Mouse (Mus musculus) kidney, adult 2 months (tissue): ENCODE measurements around the gene Rpusd3. TPM values are rescaled to one million over a fixed set of nuclear protein-coding genes. Genes with fewer than 3 reads are reported as not detected.

Experiments used
- DNase-seq: peaks from one replicate; pipeline ENCODE4 v3.0.0; 2021
- H3K27ac ChIP-seq: fragments of 200-500 bp; 2 replicates; pipeline ENCODE4 v1.5.1; 2012; ENCODE audit warnings: low read depth, low read length, control low read depth, inconsistent platforms; ENCODE audit not compliant: insufficient read depth
- H3K27me3 ChIP-seq: fragments of 200-500 bp; replicated peaks from 2 replicates; pipeline ENCODE4 v1.6.1; 2012; ENCODE audit warnings: mild to moderate bottlenecking, moderate library complexity, low read length, inconsistent platforms; ENCODE audit not compliant: control insufficient read depth, insufficient read depth
- H3K36me3 ChIP-seq: fragments of 200-500 bp; 2 replicates; pipeline ENCODE4 v1.6.1; 2012; ENCODE audit warnings: mild to moderate bottlenecking, moderate library complexity, low read length, inconsistent platforms; ENCODE audit not compliant: control insufficient read depth, insufficient read depth
- H3K4me1 ChIP-seq: fragments of 200-500 bp; 2 replicates; pipeline ENCODE4 v1.6.1; 2011; ENCODE audit warnings: low read length; ENCODE audit not compliant: control insufficient read depth, insufficient read depth
- H3K4me3 ChIP-seq: fragments of 200-500 bp; 2 replicates; pipeline ENCODE4 v1.5.1; 2011; ENCODE audit warnings: mild to moderate bottlenecking, low read depth, low read length, control low read depth; ENCODE audit not compliant: insufficient read depth
- CTCF ChIP-seq: fragments of 200-500 bp; conservative IDR thresholded peaks from 2 replicates; pipeline ENCODE4 v1.5.1; 2011; ENCODE audit warnings: low read depth, mild to moderate bottlenecking, control low read depth, low read length, moderate library complexity, mixed read lengths; ENCODE audit not compliant: insufficient read depth, insufficient read length
- POLR2A ChIP-seq: fragments of 200-500 bp; IDR thresholded peaks from one replicate; pipeline ENCODE4 v1.6.1; 2011; ENCODE audit warnings: low read depth, low read length, control low read depth
- WGBS: fragments of 180-500 bp; shearing (Covaris S2); methylation state at CpG from one replicate; pipeline ENCODE4 v1.1.7; 2018; 5-methylcytosine and 5-hydroxymethylcytosine counted together
- polyA plus RNA-seq: library from polyadenylated mRNA; depleted of rRNA; stranded (reverse); fragments of >200 nt; gene quantifications from 2 replicates; pipeline ENCODE4 v1.2.3, GENCODE M21; 2012; rRNA removed

The Rpusd3 gene
- polyA plus RNA-seq, 1 experiment: 159 TPM

DNA sequence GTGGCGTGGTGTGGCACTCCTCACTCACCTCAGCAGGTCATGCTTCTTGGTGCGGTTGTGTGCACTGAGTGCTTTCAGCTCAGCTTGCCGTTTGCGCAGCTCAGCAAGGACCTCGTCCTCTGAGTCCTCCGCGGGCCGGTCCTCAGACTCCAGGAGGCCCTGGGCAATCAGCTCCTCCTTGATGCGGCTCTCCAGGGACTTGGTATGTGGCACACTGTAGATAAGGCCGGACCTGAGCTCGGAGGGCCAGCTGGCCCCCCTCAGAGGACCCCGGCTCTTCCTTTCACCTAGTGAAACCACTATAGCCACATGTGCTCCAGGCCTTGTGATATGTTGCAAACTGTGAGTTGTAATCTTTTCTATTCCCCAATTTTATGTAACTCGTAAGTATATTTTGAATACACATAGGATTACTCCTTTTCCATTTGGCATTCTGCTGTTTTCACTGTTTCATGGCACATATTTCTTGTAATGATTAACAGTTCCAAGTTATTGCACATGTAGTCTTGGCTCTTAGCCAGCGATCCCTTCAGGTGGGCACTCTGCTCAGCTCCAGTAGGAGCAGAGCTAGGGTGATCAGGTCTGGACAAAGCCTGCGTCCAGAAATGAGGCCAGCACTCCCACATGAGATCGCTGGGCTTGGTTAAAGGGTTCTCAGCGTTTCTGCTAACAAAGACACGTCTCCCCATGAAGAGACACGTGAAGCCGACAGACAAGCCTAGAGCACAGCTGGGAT lies 48.8 kb downstream of the Rpusd3 start:
- DNase-seq: no peak
- TF ChIP-seq POLR2A (no peak), CTCF (no peak)
- peaks cover 3% of the 10 kb centered on the region; the same call in 1 of the 2 replicates for H3K4me1 ChIP-seq
- no peaks in the 10 kb centered on the region; the same call in none of the 2 replicates for H3K36me3 ChIP-seq
- H3K27ac ChIP-seq: no peak overlapping the region
- WGBS: 64% methylated on average over 20 of the region's 20 CpGs
- H3K27me3 ChIP-seq: no peaks in the 10 kb centered on the region
- no peak overlapping the region for H3K4me3 ChIP-seq

DNA sequence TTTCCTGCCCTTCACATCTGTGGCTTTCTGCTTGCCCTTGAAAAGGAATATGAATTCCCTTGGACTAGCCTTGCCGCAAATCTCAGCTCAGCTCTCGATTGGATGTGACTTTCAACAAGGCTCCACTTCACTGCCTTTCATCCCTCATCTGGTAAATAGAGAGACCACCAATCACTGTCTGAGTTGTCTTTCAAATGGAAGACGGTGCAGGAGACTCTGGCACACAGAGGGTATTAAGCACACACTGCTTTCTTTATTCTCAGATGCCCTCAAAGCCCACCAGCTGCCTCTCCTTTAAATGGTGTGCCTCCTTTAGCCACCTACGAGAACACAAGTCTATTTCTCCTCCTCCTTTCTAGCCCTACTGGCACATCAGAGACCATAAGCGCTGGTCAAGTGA lies 50.6 kb downstream of the Rpusd3 start:
- no peak for TF ChIP-seq POLR2A
- peaks cover 3% of the 10 kb centered on the region; the same call in 1 of the 2 replicates for H3K4me1 ChIP-seq
- H3K36me3 ChIP-seq: no peaks in the 10 kb centered on the region; the same call in 1 of the 2 replicates
- WGBS: 88% methylated on average over 5 of the region's 5 CpGs
- no peak overlapping the region for H3K27ac ChIP-seq
- no peak overlapping the region for H3K4me3 ChIP-seq
- no peaks in the 10 kb centered on the region for H3K27me3 ChIP-seq
- no peak for DNase-seq

DNA sequence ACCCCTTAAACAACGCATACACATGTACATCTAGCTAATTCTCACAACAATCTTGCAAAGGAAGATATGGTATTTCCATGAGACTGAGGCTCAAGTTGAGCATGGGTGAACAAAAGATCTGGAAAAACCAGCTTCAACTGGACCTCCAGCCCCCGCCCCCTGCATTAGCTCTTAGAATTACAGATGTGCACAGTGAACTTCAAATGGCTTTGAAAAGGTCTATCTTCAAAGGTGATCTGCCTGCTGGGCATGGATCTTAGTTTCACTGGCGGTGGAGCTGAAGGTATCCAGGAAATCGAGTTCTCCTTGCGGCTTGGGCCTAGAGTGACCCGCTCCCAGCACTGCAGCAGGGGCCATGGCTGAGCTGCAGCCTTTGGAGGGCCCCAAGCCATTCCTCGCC lies 51.0 kb downstream of the Rpusd3 start:
- 84% methylated on average over 7 of the region's 7 CpGs for WGBS
- Histone ChIP-seq H3K4me3 (no peak overlapping the region), H3K4me1 (peaks cover 3% of the 10 kb centered on the region; the same call in 1 of the 2 replicates), H3K27ac (no peak overlapping the region), H3K36me3 (no peaks in the 10 kb centered on the region; the same call in 1 of the 2 replicates), H3K27me3 (no peaks in the 10 kb centered on the region)
- TF ChIP-seq POLR2A (no peak), CTCF (no peak)
- DNase-seq: no peak

DNA sequence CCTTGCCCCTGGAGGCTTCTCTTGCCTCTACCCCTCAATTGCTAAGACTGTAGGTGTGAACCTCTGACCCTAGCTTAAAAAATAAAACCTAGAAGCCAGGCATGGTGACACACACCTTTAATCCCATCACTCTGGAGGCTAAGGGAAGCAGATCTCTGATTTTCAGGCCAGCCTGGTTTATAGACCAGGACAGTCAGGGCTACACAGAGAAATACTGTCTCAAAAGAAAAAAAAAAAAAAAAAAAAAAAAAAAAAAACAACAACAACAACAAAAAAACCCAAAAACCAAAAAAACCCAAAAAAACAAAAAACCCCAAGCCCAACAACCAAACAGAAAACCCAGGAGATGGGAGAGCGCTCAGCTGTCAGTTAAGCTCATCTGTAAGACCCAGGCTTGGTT lies 51.6 kb downstream of the Rpusd3 start:
- H3K27ac ChIP-seq: no peak overlapping the region
- no peak overlapping the region for H3K4me3 ChIP-seq
- no peaks in the 10 kb centered on the region; the same call in 1 of the 2 replicates for H3K36me3 ChIP-seq
- H3K4me1 ChIP-seq: peaks cover 3% of the 10 kb centered on the region; the same call in 1 of the 2 replicates
- 96% methylated on average over 1 of the region's 1 CpGs for WGBS
- DNase-seq: no peak
- no peaks in the 10 kb centered on the region for H3K27me3 ChIP-seq
- TF ChIP-seq POLR2A (no peak), CTCF (no peak)

DNA sequence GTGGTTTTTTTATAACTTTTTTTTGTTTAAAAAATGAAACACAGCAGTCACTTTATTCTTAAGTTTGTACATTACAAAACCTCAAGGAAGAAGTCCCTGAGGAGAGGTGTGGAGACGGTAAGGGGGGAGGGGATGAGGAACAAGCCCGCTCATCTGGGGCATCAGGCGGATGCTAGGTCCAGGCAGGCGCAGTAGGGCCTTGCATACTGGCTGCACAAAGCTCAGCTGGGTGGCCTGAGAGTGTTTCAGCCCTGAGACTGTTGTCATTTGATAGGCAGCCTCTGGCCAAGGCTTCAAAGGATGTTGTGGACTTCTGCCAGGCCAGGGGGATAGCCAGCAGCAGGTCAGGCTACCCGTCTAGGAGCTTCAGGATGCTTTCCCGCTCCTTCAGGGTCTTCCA lies 52.5 kb downstream of the Rpusd3 start:
- Histone ChIP-seq H3K36me3 (no peaks in the 10 kb centered on the region; the same call in 1 of the 2 replicates), H3K4me3 (no peak overlapping the region), H3K4me1 (peaks cover 3% of the 10 kb centered on the region; the same call in 1 of the 2 replicates), H3K27ac (no peak overlapping the region), H3K27me3 (no peaks in the 10 kb centered on the region)
- TF ChIP-seq CTCF: no peak
- TF ChIP-seq POLR2A: no peak
- 93% methylated on average over 6 of the region's 6 CpGs for WGBS
- DNase-seq: no peak

Other genes with a start within 250 kb of the Rpusd3 start
- 0.09 and 0.12 TPM in 2 replicates for gene Lhfpl4, start 224.0 kb downstream of the Rpusd3 start, polyA plus RNA-seq
- gene Mtmr14, start 181.5 kb downstream of the Rpusd3 start, polyA plus RNA-seq: 43.6 and 56.9 TPM in 2 replicates
- 0.15 and 1.3 TPM in 2 replicates for gene Cpne9, start 137.0 kb downstream of the Rpusd3 start, polyA plus RNA-seq
- gene Brpf1, start 112.2 kb downstream of the Rpusd3 start, polyA plus RNA-seq: 13.2 and 13.5 TPM in 2 replicates
- 16.4 and 19.4 TPM in 2 replicates for gene Ogg1, start 92.4 kb downstream of the Rpusd3 start, polyA plus RNA-seq
- 57.8 and 63.2 TPM in 2 replicates for gene Camk1, start 75.4 kb downstream of the Rpusd3 start, polyA plus RNA-seq
- 23.5 and 24.3 TPM in 2 replicates for gene Tada3, start 41.5 kb downstream of the Rpusd3 start, polyA plus RNA-seq
- 73.8 and 79.1 TPM in 2 replicates for gene Arpc4, start 41.2 kb downstream of the Rpusd3 start, polyA plus RNA-seq
- 5.9 and 6.4 TPM in 2 replicates for gene Ttll3, start 30.1 kb downstream of the Rpusd3 start, polyA plus RNA-seq
- 102 and 137 TPM in 2 replicates for gene Cidec, start 16.4 kb upstream of the Rpusd3 start, polyA plus RNA-seq
- 81.6 and 82.0 TPM in 2 replicates for gene Jagn1, start 23.2 kb upstream of the Rpusd3 start, polyA plus RNA-seq
- 25.7 and 41.4 TPM in 2 replicates for gene Il17re, start 39.1 kb upstream of the Rpusd3 start, polyA plus RNA-seq
- gene Il17rc, start 52.1 kb upstream of the Rpusd3 start, polyA plus RNA-seq: 37.6 and 41.8 TPM in 2 replicates
- 22.3 and 23.6 TPM in 2 replicates for gene Creld1, start 64.0 kb upstream of the Rpusd3 start, polyA plus RNA-seq
- 0.05 TPM in 1 of 2 replicates, not detected in the other for gene Prrt3, start 82.6 kb upstream of the Rpusd3 start, polyA plus RNA-seq
- 60.1 and 64.5 TPM in 2 replicates for gene Emc3, start 112.3 kb upstream of the Rpusd3 start, polyA plus RNA-seq
- 0.31 and 0.44 TPM in 2 replicates for gene Fancd2, start 112.3 kb upstream of the Rpusd3 start, polyA plus RNA-seq
- gene Fancd2os, start 181.4 kb upstream of the Rpusd3 start, polyA plus RNA-seq: 0.54 and 1.3 TPM in 2 replicates
- gene Brk1, start 185.4 kb upstream of the Rpusd3 start, polyA plus RNA-seq: 171 and 216 TPM in 2 replicates
- 19.0 and 24.6 TPM in 2 replicates for gene Vhl, start 204.6 kb upstream of the Rpusd3 start, polyA plus RNA-seq
- gene Irak2, start 219.1 kb upstream of the Rpusd3 start, polyA plus RNA-seq: 53.8 and 67.1 TPM in 2 replicates